Mouse (Mus musculus) erythroid progenitor cell, adult 5-6 weeks (primary cell): ENCODE results near the gene Wdr46. TPM values are rescaled to one million over a fixed set of nuclear protein-coding genes. Genes with fewer than 3 reads are reported as not detected.

Experiments
- ATAC-seq: replicated peaks from 2 replicates; pipeline ENCODE4 v1.8.0; 2016; ENCODE audit warnings: moderate number of reproducible peaks, mild to moderate bottlenecking, moderate TSS enrichment, inconsistent platforms; ENCODE audit not compliant: poor library complexity, low FRiP score, severe bottlenecking
- total RNA-seq, 2 experiments: library from RNA; stranded (forward) in 1 of 2; stranded (reverse) in 1 of 2; fragments of 150-400 nt in 1 of 2; fragments of 186-747, 209-891 nt in 1 of 2; gene quantifications; 2 replicates each; pipeline versions ENCODE4 v1.2.3 to v1.2.4; 2015 to 2017; ENCODE audit warnings: low replicate concordance in 2 of 2

Wdr46 gene
- total RNA-seq, 2 experiments from 2014 or later = 8.2 to 11.3 TPM

DNA sequence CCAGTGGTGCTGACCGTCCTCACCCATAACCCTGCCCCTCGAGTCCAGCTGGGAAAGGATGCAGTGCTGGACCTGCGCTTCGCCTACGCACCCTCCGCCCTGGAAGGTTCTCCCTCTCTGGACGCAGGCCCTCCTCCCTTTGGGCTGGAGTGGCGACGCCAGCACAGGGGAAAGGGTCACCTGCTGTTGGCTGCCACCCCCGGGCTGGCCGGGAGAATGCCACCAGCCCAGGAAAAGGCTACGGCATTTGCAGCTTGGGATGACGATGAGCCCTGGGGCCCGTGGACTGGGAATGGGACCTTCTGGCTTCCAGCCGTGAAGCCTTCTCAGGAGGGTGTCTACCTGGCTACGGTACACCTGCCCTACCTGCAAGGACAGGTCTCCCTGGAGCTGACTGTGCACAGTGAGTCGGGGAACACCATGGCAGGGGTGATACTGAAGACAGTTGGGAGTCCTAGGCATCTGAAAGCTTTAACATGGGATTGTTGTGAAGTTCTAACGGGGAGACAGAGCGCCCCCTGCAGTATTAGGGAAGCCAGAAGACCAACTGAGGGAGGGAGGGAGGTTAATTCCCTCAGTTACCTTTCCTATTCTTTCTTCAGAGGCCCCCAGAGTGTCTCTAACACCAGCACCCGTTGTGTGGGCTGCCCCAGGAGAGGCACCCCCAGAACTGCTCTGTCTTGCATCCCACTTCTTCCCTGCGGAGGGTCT lies 14.9 kb upstream of the Wdr46 start:
- ATAC-seq = no peak

DNA sequence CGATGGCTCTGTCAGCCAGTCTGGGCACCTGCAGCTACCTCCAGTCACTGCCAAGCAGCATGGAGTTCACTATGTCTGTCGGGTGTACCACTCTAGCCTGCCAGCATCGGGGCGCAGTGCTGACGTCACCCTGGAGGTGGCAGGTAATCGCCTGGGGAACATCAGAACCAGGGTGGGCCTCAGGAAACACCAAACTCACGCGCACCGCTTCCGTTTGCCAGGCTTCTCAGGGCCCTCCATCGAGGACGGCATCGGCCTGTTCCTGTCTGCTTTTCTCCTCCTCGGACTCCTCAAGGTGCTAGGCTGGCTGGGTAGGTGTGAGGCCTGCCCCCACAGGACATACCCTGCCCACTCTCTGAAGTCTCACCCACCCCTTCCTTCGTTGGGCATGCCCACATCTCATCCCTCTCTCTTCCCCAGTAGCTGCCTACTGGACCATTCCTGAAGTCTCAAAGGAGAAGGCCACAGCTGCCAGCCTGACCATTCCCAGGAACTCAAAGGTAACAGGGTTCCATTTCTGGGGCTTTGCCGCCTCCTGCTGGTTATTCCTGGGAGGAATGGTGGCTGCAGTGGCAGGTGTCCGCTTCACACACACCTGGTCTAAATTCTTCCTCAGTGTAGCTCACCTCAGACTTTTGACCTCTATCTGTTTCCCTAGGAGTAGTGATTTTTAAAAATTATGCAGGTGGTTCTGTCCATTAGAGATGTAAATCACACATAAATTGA lies 14.1 kb upstream of the Wdr46 start:
- no peak for ATAC-seq

DNA sequence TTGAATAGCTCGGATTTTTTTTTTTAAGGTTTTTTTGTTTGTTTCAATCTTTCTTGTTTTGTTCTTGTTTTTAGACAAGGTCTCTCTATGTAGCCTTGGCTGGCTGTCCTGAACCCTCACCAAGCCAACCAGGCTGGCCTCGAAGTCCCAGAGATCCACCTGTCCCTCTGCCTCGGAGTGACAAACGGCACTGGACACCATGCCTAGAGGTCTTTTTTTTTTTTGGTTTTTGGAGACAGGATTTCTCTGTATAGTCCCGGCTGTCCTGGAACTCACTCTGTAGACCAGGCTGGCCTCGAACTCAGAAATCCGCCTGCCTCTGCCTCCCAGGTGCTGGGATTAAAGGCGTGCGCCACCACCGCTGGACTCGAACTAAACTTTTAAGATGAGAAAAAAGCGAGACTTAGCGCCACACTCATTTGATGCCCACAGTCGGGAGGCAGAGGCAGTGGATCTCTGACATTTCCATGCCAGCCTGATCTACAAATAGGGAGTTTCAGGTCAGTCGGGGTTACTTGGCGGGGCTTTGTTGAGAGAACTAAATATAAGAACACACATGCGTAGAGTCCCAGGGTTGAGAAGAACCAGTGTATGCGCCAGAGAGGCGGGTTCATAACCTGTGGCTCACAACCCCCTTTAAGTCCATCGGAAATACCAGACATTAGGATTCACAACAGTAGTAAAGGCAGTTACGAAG lies 12.1 kb upstream of the Wdr46 start:
- no peak for ATAC-seq

DNA sequence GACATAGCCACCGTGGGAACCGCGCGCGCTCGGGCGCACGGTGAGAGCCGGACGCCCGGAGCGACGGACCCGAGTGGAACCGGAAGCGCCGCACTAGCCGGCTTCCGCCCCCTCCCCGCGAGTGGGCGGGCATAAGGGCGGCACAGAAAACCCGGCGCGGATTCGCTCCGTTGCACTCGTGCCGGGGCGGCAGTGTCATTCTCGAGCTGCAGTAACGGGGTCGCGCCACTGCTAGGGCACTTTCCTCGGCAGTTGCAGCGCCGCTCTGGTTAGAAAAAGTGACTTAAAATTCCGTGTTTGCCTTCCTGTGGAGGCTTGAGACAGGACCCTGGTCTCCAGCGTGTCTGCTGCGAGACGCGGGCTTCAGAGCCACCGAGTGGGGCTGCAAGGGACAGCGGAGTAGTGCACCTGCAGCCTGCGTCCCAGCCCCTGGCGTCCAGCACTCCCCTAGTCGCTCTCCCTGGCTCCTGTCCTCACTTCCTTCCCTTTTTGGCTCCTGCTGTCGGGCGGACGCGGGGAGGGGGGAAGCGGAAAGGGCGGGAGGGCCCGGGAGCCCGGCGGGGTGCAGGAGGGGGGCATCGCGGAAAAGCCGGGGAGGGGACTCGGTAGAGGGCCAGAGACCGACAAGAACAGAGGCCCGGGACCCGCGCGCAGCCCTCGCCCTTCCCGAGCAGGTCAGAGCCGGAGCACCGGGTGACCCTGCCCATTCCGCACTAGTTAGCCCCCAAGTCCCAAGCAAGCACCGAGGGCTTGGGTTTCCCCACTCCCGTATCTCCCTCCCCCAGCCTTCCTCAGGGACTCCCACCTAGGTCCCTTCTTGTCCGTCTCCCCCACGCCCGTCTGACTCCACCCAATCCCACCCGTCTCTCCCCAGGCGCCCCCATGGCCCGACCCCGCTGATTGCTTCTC lies 10.8 kb upstream of the Wdr46 start, which contains the start of gene Rgl2:
Gene Rgl2 (plus strand): TSS at position 173 of the 909 bp plus-strand sequence.
- ATAC-seq = peak; percentile 89

DNA sequence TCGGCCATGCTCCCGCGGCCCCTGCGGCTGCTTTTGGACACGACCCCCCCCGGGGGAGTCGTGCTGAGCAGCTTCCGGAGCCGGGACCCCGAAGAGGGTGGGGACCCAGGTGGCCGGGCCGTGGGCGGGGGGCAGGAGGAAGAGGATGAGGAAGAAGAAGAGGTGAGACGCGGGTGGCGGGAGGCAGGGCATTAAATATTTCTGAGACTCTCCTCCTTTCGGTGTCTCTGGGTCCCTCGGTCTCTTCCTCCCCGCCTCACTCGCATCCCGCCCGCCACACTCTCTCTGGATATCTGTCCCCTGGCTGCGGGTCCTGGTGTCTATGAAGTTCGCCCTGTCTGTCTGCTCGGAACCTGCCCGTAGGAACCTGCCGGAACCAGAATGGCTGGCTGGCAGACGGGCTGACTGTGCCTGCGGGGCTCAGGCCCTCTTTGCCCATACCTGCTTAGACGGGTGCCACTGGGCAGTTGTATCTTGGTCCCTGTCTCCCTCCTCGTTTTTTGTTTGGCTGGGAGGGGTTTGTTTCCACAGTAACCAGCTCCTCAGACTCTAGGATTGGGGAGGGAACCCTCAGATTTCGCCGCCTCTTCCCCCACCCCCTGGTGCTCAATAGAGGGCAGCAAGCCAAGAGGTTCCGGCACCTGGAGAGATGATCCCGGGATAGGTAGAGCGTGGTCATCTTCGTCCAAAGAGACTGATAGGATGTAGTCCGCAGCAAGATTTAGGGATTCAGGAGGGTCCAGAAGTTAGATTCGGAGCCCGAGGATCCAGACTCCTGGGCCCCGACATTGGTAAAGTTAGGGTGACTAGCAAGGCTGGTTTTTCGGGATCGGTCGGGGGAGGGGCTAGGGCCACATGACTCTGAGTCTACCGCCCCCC lies 9.9 kb upstream of the Wdr46 start:
- ATAC-seq = no peak

DNA sequence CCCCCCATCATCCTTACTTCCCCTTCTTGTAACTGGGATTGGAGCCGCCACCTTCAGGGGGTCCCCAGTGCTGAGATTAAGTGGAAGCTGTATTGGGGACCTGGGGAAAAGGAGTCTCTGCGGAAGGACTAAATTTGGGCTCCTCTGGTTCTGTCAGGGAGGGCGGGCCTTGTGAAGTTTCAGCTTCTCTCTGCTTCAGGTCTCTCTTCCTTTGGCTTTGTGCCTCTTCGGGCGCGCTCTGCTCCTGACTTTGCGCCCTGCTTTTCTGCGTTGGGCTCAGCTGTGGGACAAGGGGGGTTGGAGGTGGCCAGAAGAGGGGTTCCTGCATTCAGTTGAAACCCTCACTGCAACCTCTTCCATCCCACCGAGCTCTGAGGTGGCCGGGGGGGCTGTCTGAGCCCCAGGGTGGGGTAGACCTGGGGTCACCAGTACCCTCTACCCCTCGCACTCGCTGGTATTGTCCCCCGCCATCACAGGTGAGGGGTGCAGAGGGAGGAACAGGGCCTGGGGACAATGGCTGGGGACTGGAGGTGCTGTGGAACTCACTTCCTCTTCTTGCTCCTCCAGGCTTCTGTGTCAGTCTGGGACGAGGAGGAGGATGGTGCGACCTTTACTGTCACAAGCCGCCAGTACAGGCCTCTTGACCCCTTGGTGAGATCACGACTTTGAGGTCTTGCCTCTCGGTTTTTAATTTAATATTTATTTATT lies 9.1 kb upstream of the Wdr46 start:
- no peak for ATAC-seq

DNA sequence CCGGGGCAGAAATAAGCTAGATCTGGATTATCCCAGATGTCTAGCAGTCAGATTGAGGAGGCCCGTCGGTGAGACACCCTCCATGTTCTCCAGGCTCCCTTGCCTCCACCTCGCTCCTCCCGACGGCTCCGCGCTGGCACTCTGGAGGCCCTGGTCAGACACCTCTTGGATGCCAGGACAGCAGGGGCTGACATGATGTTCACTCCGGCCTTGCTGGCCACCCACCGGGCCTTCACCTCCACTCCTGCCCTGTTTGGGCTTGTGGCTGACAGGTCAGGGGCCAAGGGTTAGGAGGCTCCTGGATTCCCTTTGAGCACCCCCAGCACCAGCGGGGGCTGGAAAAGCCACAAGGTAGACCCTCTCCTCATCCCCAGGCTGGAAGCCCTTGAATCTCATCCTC lies 8.5 kb upstream of the Wdr46 start:
- ATAC-seq = no peak

DNA sequence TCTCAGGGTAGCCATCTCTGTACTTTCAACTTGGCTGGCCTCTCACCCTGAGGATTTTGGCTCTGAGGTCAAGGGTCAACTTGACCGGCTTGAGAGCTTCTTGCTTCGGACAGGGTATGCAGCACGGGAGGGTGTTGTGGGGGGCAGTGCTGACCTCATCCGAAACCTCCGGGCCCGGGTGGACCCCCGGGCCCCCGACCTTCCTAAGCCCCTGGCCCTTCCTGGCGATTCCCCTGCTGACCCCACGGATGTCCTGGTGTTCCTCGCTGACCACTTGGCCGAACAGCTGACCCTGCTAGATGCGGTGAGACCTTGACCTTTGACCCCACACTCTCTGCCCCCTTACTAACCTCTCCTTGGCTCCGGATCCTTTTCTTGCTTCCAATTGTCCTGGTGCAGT lies 8.0 kb upstream of the Wdr46 start:
- no peak for ATAC-seq

DNA sequence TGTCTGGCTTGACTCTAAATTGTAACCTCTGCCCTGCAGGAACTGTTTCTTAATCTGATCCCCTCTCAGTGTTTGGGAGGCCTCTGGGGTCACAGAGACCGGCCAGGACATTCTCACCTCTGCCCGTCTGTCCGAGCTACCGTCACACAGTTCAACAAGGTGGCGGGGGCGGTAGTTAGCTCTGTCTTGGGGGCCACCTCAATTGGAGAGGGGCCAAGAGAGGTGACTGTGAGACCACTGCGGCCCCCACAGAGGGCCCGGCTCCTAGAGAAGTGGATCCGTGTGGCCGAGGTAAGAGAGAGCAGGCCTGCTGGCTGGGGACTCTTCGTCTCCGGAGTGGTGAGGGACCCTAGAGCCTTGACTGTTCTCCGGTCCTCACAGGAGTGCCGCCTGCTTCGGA lies 7.5 kb upstream of the Wdr46 start:
- no peak for ATAC-seq

DNA sequence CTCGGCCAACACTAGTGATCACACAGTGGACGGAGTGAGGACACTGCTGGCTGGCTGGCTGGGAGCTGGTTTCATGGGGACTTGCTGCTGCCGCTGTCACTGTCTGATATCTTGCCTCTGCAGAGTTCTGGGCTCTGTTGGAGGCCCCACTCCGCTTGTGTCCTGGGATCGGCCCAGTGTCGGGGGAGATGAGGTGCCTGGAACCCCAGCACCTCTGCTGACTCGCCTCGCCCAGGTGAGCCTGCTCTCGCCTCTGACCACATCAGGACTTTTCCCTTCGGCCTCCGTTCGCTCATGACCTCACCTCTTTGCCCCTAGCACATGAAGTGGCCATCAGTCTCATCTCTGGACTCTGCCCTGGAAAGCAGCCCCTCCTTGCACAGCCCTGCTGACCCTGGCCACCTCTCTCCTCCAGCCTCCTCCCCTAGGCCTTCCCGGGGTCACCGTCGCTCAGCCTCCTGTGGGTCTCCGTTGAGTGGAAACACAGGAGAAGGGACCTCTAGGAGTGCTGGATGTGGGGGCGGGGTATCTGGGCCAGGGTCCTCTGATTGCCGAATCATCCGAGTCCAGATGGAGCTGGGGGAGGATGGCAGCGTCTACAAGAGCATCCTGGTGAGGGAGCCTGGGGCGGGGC lies 4.9 kb upstream of the Wdr46 start:
- no peak for ATAC-seq

DNA sequence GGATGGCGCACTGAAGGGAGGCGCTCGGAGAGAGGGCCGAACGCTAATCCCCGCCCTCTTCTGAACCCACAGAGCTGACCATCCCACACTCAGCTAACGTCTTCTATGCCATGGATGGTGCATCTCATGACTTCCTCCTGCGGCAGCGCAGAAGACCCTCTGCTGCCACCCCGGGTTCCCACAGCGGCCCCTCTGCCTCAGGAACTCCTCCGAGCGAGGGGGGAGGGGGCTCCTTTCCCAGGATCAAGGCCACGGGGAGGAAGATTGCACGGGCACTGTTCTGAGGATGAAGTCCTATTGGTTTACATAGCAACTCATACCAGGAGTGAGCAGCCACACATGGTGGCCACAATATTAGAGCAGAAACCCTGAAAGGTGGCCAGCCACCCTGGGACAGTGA lies 3.5 kb upstream of the Wdr46 start:
- no peak for ATAC-seq

DNA sequence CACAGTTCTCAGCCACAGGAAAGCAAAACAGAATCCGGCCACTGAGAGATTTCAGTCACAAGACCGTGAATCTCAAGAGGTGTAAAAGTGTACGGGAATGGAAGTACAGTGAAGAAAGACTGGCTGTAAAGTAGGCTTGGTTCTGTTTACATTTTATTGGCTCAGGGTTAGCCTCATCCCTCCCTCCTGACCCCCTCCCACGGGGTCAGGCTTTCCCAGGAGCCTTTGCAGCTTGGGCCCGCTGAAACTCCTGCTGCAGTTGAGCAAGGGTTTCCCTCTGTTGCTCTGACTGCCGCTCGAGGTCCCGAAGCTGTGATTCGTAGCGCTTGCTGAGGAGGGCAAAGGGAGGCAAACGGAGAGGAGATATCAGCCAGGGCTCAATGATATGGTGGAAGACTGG lies 1.7 kb upstream of the Wdr46 start:
- ATAC-seq = no peak

DNA sequence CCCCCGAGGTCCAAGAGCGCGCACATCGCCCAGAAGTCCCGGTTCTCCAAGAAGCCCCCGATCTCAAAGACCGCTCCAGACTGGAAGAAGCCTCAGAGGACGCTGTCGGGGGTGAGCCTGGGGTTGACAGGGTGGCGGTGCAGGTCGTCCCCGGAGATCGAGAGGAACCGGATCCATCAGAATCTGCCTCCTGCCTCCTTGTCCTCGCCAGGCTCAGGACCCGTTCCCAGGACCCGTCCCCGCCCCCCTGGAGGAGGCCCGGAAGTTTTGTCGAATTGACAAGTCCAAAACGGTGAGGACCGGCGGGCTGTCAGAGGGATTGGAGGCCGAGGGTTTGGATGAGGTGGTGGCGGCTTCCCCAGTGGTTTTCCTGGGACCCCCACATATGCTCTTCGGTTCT lies 521 bp downstream of the Wdr46 start:
- ATAC-seq = no peak

DNA sequence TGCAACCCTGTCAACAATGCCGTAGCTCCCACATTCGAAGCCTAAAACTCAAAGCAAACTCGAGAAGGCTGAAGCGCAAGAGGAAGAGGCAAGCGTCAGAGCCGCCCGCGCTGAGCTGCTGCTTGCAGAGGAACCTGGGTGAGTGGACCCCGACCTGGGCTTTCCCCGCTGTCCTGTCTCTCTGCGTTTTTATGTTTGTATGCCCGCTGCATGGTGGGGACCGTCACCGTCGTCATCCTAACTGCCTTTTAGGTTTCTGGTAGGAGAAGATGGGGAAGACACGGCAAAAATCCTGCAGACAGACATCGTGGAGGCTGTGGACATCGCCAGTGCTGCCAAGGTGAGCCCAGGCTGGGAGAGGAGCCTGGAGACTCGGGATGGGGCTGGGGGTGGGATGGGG lies 921 bp downstream of the Wdr46 start:
- no peak for ATAC-seq

DNA sequence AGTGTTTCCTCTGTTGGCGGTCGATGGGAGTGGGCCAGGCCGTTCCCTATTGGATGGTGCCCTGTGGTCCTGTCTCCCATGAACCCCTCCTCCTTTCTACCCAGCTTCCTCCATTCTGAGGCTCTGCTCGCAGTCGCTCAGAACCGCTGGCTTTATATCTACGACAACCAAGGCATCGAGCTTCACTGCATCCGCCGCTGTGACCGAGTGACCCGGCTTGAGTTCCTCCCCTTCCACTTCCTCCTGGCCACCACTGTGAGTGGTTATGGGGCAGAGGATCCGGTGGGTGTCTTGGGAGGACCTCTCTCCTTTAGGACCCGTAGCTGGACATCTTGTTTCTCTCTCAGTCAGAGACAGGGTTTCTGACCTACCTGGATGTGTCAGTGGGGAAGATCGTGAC lies 3.0 kb downstream of the Wdr46 start:
- no peak for ATAC-seq

DNA sequence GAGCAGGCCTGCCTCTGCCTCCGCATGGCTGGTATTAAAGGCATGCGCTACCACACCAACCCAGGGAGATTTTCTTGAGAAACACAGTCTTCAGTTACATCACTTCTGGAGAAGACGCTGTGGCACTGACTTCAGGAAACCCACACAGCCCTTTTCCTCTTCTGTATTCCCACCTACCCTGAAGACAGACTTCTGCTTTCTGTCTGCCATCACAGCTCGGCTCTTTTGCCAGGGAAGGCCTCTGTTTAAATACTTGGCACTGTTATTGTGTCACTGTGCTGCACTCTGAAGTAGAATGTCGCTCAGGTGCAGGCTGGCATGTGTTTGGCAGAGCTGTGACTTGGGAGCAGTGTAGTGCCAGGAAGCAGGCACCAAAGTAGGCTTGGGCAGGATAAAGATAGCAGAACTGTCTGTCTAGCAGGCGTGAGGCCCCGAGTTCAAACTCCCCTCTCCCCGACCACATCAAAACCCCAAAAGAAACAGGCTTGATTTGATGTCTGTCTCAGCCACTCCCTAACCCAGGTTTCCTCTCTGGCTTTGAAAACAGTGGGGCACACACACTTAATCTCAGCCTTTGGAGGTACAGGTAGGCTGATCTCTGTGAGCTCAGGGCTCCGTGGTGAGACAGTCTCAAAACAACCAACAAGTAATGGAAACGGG lies 7.1 kb downstream of the Wdr46 start:
- no peak for ATAC-seq

DNA sequence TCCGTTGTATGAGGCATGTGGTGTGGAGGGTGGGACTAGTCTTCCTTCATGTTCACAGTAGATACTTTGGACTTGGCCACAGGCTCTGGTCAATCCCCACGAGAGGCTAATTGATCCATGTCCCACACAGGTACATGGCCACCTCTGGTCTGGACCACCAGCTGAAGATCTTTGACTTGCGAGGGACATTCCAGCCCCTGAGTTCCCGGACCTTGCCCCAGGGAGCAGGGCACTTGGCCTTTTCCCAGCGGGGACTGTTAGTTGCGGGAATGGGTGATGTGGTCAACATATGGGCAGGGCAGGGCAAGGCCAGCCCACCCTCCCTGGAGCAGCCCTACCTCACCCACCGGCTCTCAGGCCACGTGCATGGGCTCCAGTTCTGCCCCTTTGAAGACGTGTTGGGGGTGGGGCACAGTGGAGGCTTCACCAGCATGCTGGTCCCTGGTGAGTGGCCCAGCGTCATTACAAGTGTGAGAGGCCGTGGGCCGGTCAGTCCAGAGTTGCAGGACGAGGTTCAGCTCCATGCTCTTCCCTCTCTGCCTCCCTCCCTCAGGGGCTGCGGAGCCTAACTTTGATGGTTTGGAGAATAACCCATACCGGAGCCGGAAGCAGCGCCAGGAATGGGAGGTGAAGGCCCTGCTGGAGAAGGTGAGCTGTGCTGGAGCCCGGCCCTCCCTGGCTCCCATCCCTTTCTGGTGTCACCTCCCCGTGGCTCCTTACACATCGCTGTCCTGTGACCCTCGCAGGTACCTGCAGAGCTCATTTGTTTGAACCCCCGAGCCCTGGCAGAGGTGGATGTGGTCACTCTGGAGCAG lies 7.8 kb downstream of the Wdr46 start:
- no peak for ATAC-seq
